Mouse (Mus musculus) megakaryocyte, adult 5-6 weeks (primary cell): ENCODE data around the gene Scarb1. TPM values are rescaled to one million over a fixed set of nuclear protein-coding genes. Genes with fewer than 3 reads are reported as not detected.
A peak's percentile ranks its signal among the peaks of the same experiment; 100 is the strongest.

Source experiments
- ATAC-seq: 2 replicates; pipeline ENCODE4 v1.8.0; 2016; ENCODE audit warnings: mild to moderate bottlenecking, inconsistent platforms; ENCODE audit not compliant: poor library complexity, severe bottlenecking
- total RNA-seq, 2 experiments: library from RNA; stranded (forward) in 1 of 2; stranded (reverse) in 1 of 2; fragments of 153-499, 151-499 nt in 1 of 2; fragments of 221-1000, 200-1000 nt in 1 of 2; gene quantifications; 2 replicates each; pipeline versions ENCODE4 v1.2.3 to v1.2.4; 2015 to 2017

The Scarb1 gene
- total RNA-seq, 2 experiments from 2014 or later: 86.3 to 92.9 TPM

- no peak for ATAC-seq
These were observed 24.0 kb upstream of the Scarb1 start for GRCm38 (mm10) chr5:125364851-125365429.

- ATAC-seq: no peak
These were observed 23.0 kb upstream of the Scarb1 start for GRCm38 (mm10) chr5:125363894-125364293.

GRCm38 (mm10) chr5:125360981-125361510 is 20.2 kb upstream of the Scarb1 start:
- no peak for ATAC-seq

GRCm38 (mm10) chr5:125360566-125360965 is 19.7 kb upstream of the Scarb1 start:
- ATAC-seq: no peak

- peak; percentile 98 for ATAC-seq
These were observed 17.3 kb upstream of the Scarb1 start for GRCm38 (mm10) chr5:125358270-125358608.

- ATAC-seq: no peak
These were observed 16.8 kb upstream of the Scarb1 start for GRCm38 (mm10) chr5:125357543-125358269.

GRCm38 (mm10) chr5:125355650-125356049 is 14.8 kb upstream of the Scarb1 start:
- no peak for ATAC-seq

- ATAC-seq: no peak
These were observed 14.1 kb upstream of the Scarb1 start for GRCm38 (mm10) chr5:125354885-125355492.

GRCm38 (mm10) chr5:125352781-125353294 is 11.9 kb upstream of the Scarb1 start:
- no peak for ATAC-seq

- ATAC-seq: peak; percentile 64
These were observed 11.0 kb upstream of the Scarb1 start for GRCm38 (mm10) chr5:125351939-125352338.

- ATAC-seq: no peak
These were observed 10.2 kb upstream of the Scarb1 start for GRCm38 (mm10) chr5:125351057-125351456.

- ATAC-seq: no peak
These were observed 8.5 kb upstream of the Scarb1 start for GRCm38 (mm10) chr5:125349391-125349790.

GRCm38 (mm10) chr5:125348487-125348886 is 7.6 kb upstream of the Scarb1 start:
- peak; percentile 76 for ATAC-seq

- ATAC-seq: no peak
These were observed 7.2 kb upstream of the Scarb1 start for GRCm38 (mm10) chr5:125348067-125348466.

GRCm38 (mm10) chr5:125344296-125344695 is 3.4 kb upstream of the Scarb1 start:
- no peak for ATAC-seq

GRCm38 (mm10) chr5:125341459-125342090 is 681 bp upstream of the Scarb1 start:
- ATAC-seq: no peak

GRCm38 (mm10) chr5:125339851-125340531 is 903 bp downstream of the Scarb1 start:
- no peak for ATAC-seq

GRCm38 (mm10) chr5:125339108-125339751 is 1.7 kb downstream of the Scarb1 start:
- peak; percentile 58 for ATAC-seq

- ATAC-seq: no peak
These were observed 3.4 kb downstream of the Scarb1 start for GRCm38 (mm10) chr5:125337526-125337925.

- peak; percentile 19; the same call in 1 of the 2 replicates for ATAC-seq
These were observed 3.9 kb downstream of the Scarb1 start for GRCm38 (mm10) chr5:125337012-125337411.
